Mouse (Mus musculus): Measurements from ENCODE around the gene Akap2.

DNA sequence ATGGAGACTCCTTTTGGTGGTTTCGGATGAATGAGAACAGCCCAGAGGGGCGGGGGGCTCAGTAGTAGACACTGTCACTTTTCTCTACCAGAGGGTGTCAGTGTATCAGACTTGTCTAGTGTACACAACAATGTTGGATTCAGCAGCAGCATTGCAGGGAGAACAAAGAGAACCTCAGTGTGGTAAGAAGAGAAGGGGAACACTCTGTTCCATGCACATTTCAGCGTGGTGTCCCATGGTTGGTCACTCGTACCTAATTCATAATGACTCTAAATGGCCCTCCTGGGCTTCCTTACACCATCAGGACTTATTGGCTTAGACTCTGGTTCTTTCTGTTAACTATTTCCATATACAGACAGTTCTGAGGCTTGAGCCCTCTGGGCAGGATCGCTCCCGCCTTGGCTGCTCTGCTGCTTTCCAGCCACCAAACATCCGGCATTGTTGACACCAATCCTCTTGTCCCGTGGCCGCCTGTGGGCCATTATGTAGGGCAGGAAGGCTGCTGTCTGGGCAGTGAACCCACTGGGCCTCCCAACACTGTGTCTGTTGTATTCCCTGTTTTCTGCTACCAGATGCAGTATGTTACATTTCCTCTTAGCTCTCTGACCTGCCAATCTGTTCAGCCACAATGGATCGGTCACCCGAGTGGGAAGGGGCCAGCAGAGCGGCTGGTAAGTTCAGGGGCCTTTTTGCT, 19.4 kb upstream of the Akap2 start:
- TF ChIP-seq NELFE (IDR thresholded peaks at IDR 0.05; ENCODE audit: low read depth, low read length) (no peak), POLR2A (IDR thresholded peaks at IDR 0.05; ENCODE audit: control insufficient read depth in 1 of 2, insufficient read depth in 1 of 2, low read depth in 1 of 2, low read length in 2 of 2, poor library complexity in 1 of 2) (no peak), CTCF (IDR thresholded peaks at IDR 0.05 in 2 of 3, conservative IDR thresholded peaks at IDR 0.05 in 1 of 3; ENCODE audit: control insufficient read depth in 1 of 3, insufficient read depth in 1 of 3, low read depth in 2 of 3, low read length in 3 of 3, poor library complexity in 1 of 3, severe bottlenecking in 1 of 3) (no peak), ZNF384 (IDR thresholded peaks at IDR 0.05; ENCODE audit: low read depth, low read length) (no peak)
